Mouse (Mus musculus) Muller cell, postnatal 12 days (primary cell): ENCODE data around the gene Gprc5c.

Experiments
- DNase-seq: peaks from one replicate; pipeline ENCODE4 v3.0.0-alpha.2; 2015; ENCODE audit errors: inconsistent ontology term

Gene Gprc5c

GRCm38 (mm10) chr11:114867361-114868235, 16.6 kb downstream of the Gprc5c start:
- no peak for DNase-seq

GRCm38 (mm10) chr11:114868280-114868679, 17.3 kb downstream of the Gprc5c start:
- no peak for DNase-seq

- no peak for DNase-seq
These were observed 18.8 kb downstream of the Gprc5c start for GRCm38 (mm10) chr11:114869787-114870186.

GRCm38 (mm10) chr11:114871540-114871939, 20.6 kb downstream of the Gprc5c start:
- no peak for DNase-seq

- DNase-seq, result no peak
These were observed 22.3 kb downstream of the Gprc5c start for GRCm38 (mm10) chr11:114873022-114873817.

GRCm38 (mm10) chr11:114874226-114875145, 23.5 kb downstream of the Gprc5c start:
- no peak for DNase-seq

GRCm38 (mm10) chr11:114875301-114875801, 24.4 kb downstream of the Gprc5c start:
- DNase-seq, result peak; percentile 36

GRCm38 (mm10) chr11:114876176-114876575, 25.2 kb downstream of the Gprc5c start:
- no peak for DNase-seq

GRCm38 (mm10) chr11:114876621-114877020, 25.7 kb downstream of the Gprc5c start:
- peak; percentile 42 for DNase-seq

GRCm38 (mm10) chr11:114877145-114877544, 26.2 kb downstream of the Gprc5c start:
- peak; percentile 78 for DNase-seq

GRCm38 (mm10) chr11:114879666-114880065, 28.7 kb downstream of the Gprc5c start:
- no peak for DNase-seq

- no peak for DNase-seq
These were observed 29.2 kb downstream of the Gprc5c start for GRCm38 (mm10) chr11:114880185-114880584.

- DNase-seq, result no peak
These were observed 29.6 kb downstream of the Gprc5c start for GRCm38 (mm10) chr11:114880589-114880988.

- no peak for DNase-seq
These were observed 32.4 kb downstream of the Gprc5c start for GRCm38 (mm10) chr11:114883251-114883789.

- DNase-seq, result no peak
These were observed 33.6 kb downstream of the Gprc5c start for GRCm38 (mm10) chr11:114884380-114885100.

- peak; percentile 11 for DNase-seq
These were observed 39.1 kb downstream of the Gprc5c start, which contains the start of gene Cd300a for GRCm38 (mm10) chr11:114889991-114890518. TSS of gene Cd300a (plus strand) at chr11:114890041.

- no peak for DNase-seq
These were observed 39.6 kb downstream of the Gprc5c start for GRCm38 (mm10) chr11:114890542-114890941.

GRCm38 (mm10) chr11:114896085-114896484, 45.1 kb downstream of the Gprc5c start:
- DNase-seq, result no peak

GRCm38 (mm10) chr11:114898026-114898425, 47.1 kb downstream of the Gprc5c start:
- no peak for DNase-seq

GRCm38 (mm10) chr11:114903224-114903623, 52.3 kb downstream of the Gprc5c start:
- DNase-seq, result no peak
